Mouse (Mus musculus) liver, adult 2 months (tissue): ENCODE measurements around the gene Eif1ad.

Experiments used
- CTCF ChIP-seq: fragments of 200-500 bp; IDR thresholded peaks from 2 replicates; pipeline ENCODE4 v1.5.1; 2011; ENCODE audit warnings: low read depth, low read length, control low read depth
- POLR2A ChIP-seq: fragments of 200-500 bp; IDR thresholded peaks from 2 replicates; pipeline ENCODE4 v1.6.1; 2011; ENCODE audit warnings: low read length, control low read depth; ENCODE audit not compliant: insufficient read depth; ENCODE audit errors: extremely low read depth

- TF ChIP-seq POLR2A (no peak), CTCF (no peak)
Observed at GRCm38 (mm10) chr19:5402293-5402692, 35.8 kb downstream of the Eif1ad start, which contains the start of gene Tsga10ip.
